Mouse (Mus musculus): Measurements from ENCODE around the gene Ticam1. TPM values are rescaled to one million over a fixed set of nuclear protein-coding genes. Genes with fewer than 3 reads are reported as not detected.

Ticam1 gene
- polyA plus RNA-seq, 1 experiment from 2014 or later: 8.6 TPM

DNA sequence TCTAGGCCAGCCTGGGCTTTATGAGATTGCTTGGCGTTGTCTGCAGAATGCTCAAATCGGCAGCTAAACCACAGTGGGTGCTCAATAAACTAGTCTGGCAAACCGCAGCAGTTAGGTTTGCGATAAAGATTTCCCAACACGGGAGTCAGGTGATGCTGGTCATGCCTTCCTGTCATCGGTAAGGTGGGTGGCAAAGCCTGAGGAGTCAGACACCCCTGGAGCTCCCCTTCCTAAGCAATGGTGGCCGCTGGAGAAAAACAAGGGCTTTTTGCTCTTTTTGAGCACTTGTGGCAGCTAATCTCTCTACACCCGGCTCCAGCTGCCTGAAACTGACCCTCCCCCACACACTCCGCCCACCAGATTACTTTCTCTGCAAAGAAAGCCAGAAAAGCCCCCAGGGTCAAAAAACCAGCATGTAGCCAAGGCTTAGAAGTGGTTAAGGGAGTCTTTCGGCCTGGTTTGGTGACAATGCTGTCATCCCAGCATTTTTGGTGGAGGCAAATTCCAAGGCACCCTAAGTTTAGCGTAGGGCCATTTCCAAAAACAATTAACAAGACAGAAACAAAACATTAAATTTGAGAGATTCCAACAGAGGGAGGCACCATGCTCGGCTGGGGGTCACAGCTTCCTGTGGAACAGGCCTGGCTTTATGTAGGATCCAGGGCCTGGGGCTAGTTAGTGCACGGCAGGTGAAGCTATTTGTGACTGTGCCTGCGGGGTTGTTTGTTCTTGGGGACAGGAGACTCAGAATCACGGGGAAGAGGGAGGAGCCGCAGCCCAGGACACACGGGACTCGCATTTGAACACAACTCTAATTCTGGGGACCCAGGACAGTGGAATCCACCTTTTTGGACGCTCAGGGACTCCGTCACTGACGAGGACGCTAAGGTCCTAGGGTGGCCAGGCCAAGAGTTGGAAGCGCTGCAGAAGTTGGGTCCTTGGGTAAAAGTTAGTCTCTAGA lies 13.1 kb upstream of the Ticam1 start:
- 1% methylated on average over 23 of the region's 23 CpGs for WGBS
- peaks cover 38% of the 10 kb centered on the region for H3K4me1 ChIP-seq (replicated peaks)
- peak overlapping the region; percentile 80 for H3K4me2 ChIP-seq
- H3K27me3 ChIP-seq (replicated peaks): no peaks in the 10 kb centered on the region
- peak overlapping the region; percentile 78 for H3K9ac ChIP-seq
- ATAC-seq (ENCODE audit: insufficient number of reproducible peaks, low FRiP score): peak; percentile 41
- H3K4me3 ChIP-seq: peak overlapping the region; percentile 68
- H3K27ac ChIP-seq (ENCODE audit: poor library complexity, severe bottlenecking): peak overlapping the region; percentile 94
- H3K9me3 ChIP-seq (replicated peaks): no peaks in the 10 kb centered on the region
- peaks cover 25% of the 10 kb centered on the region for H3K36me3 ChIP-seq

DNA sequence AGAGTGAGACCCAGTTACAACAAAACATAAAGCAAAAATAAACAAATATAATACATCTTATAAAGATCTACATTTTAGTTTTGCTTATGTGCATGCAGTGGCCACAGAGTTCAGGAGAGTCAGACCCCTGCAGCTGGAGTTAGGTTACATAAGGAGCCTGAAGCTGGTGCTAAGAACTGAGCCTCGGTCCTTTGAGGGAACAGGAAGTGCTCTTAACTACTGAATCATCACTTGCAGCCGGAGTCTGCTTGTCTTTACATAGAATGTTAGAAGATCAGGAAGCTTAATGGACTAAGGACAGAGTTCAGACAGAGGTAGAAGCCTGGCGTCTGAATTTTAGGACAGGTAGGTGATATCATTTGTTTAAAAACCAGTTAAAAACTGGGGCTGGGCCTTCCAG lies 12.3 kb upstream of the Ticam1 start:
- WGBS: 32% methylated on average over 3 of the region's 3 CpGs
- Histone ChIP-seq H3K4me3 (peak overlapping the region; percentile 68), H3K9me3 (replicated peaks) (no peaks in the 10 kb centered on the region), H3K36me3 (peaks cover 33% of the 10 kb centered on the region), H3K9ac (peak overlapping the region; percentile 78), H3K4me2 (peak overlapping the region; percentile 80), H3K4me1 (replicated peaks) (peaks cover 38% of the 10 kb centered on the region), H3K27ac (ENCODE audit: poor library complexity, severe bottlenecking) (peak overlapping the region; percentile 94), H3K27me3 (replicated peaks) (no peaks in the 10 kb centered on the region)
- no peak for ATAC-seq (ENCODE audit: insufficient number of reproducible peaks, low FRiP score)

DNA sequence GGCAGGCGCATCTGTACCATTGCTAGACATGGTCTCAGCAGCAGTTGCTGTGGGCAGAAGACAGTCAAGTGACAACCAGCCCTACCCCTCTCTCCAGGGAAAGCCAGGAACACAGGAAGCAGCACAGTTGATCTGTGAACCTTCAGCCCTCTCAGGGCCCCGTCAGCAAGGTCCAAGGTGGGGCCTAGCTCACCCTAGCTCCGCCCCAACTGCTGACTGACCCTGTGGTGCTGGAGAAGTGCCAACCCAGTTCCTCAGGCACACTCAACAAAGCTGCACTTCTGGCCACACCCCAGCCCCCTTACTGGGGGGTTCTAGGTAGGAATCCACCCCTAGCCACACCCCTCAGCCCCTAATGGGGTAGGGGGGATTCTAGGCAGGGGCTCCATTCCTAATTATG lies 11.2 kb upstream of the Ticam1 start:
- Histone ChIP-seq H3K4me2 (peak overlapping the region; percentile 80), H3K36me3 (peaks cover 41% of the 10 kb centered on the region), H3K9ac (peak overlapping the region; percentile 42; the same call in 1 of the 2 replicates), H3K4me3 (peak overlapping the region; percentile 17; the same call in 1 of the 2 replicates), H3K4me1 (replicated peaks) (peaks cover 38% of the 10 kb centered on the region), H3K9me3 (replicated peaks) (no peaks in the 10 kb centered on the region), H3K27me3 (replicated peaks) (no peaks in the 10 kb centered on the region), H3K27ac (ENCODE audit: poor library complexity, severe bottlenecking) (peak overlapping the region; percentile 94)
- 41% methylated on average over 3 of the region's 3 CpGs for WGBS
- ATAC-seq (ENCODE audit: insufficient number of reproducible peaks, low FRiP score): peak; percentile 63

DNA sequence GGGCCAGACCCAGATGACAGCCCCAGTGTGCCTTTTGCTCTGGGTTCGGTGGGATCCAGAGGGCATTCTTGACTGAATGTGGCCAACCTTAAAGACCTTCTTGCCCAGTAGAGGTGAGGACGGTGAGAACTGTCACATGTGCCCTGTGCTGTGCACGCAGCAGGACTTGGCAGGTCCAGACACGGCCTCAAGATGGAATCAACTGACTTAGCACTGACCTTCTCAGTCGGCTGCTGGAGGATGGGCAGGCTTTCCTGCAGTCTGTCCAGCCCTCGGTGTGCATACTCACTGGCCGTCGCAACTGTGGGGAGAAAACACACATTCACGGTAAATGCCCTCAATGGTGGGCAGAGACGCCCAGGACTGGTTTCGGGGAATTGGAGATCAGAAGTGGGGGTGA lies 9.4 kb upstream of the Ticam1 start:
- H3K27ac ChIP-seq (ENCODE audit: poor library complexity, severe bottlenecking): no peak overlapping the region
- no peaks in the 10 kb centered on the region for H3K9me3 ChIP-seq (replicated peaks)
- no peaks in the 10 kb centered on the region for H3K27me3 ChIP-seq (replicated peaks)
- H3K36me3 ChIP-seq: peaks cover 57% of the 10 kb centered on the region
- H3K4me3 ChIP-seq: no peak overlapping the region
- no peak for ATAC-seq (ENCODE audit: insufficient number of reproducible peaks, low FRiP score)
- H3K9ac ChIP-seq: no peak overlapping the region
- no peak overlapping the region for H3K4me2 ChIP-seq
- H3K4me1 ChIP-seq (replicated peaks): peaks cover 33% of the 10 kb centered on the region
- 92% methylated on average over 11 of the region's 11 CpGs for WGBS

DNA sequence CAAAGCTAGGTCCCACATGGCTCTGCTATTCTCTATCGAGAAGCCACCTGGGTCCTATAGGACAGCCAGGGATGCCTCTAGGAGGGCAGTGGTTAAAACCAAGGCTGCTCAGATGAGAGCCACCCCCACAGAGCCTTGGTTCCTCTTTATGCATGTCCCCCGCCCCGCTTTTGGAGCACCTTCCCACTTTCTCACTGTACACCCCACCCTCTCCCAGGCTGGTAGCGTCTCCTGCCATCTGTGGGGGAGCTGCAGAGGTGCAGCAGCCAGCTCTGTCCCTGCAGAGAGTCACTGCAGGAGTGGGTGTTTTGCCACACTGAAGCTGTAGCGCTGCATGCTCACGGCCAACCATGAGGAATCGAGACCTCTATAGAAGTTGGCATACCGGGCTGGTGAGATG lies 6.7 kb upstream of the Ticam1 start:
- H3K36me3 ChIP-seq: peaks cover 78% of the 10 kb centered on the region
- no peaks in the 10 kb centered on the region for H3K27me3 ChIP-seq (replicated peaks)
- H3K9me3 ChIP-seq (replicated peaks): no peaks in the 10 kb centered on the region
- no peak overlapping the region for H3K4me2 ChIP-seq
- H3K4me1 ChIP-seq (replicated peaks): peaks cover 27% of the 10 kb centered on the region
- WGBS: 94% methylated on average over 8 of the region's 8 CpGs
- no peak overlapping the region for H3K4me3 ChIP-seq
- no peak for ATAC-seq (ENCODE audit: insufficient number of reproducible peaks, low FRiP score)
- H3K9ac ChIP-seq: no peak overlapping the region
- H3K27ac ChIP-seq (ENCODE audit: poor library complexity, severe bottlenecking): no peak overlapping the region

DNA sequence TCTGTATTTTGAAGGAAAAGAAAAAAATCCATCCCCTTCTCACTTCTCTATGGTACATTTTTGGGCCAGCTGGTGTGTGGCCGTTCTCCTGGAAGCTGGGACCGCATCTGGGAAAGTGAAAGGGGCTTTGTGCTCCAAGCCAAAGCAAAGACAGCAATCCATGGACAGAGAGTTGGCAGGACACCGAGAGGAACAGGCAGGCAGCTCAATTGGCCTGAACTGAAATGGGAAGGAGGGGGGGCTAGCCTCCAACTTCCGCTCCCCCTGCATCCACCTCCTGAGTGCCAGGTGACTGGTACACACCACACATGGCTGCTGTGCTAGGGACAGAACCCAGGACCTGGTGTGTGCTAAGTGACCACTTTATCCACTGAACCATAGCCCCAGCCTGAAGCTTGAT lies 6.2 kb upstream of the Ticam1 start:
- Histone ChIP-seq H3K36me3 (peaks cover 79% of the 10 kb centered on the region), H3K27ac (ENCODE audit: poor library complexity, severe bottlenecking) (no peak overlapping the region), H3K4me3 (no peak overlapping the region), H3K9me3 (replicated peaks) (no peaks in the 10 kb centered on the region), H3K27me3 (replicated peaks) (no peaks in the 10 kb centered on the region), H3K4me2 (no peak overlapping the region), H3K4me1 (replicated peaks) (peaks cover 27% of the 10 kb centered on the region), H3K9ac (no peak overlapping the region; the same call in 1 of the 2 replicates)
- ATAC-seq (ENCODE audit: insufficient number of reproducible peaks, low FRiP score): no peak
- WGBS: 91% methylated on average over 4 of the region's 4 CpGs

DNA sequence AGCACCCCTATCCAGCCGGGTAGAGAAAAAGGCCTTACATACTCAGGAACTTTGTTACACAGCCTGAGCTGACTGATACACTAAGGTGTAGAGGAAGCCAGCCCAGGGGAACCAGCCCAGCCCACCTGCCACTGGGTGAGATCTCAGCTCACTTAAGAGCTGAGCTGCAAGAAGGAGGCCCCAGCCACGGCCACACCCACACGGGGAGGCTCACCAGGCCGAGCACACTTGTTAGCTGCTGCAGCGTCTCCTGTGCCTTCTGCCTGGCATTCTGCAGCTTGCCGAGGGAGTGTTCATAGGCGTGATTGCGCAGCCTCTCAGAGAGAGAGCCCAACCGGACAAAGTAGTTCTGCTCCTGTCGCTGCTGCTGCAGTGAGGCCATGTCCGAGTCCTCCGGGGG lies 4.6 kb upstream of the Ticam1 start:
- Histone ChIP-seq H3K4me2 (no peak overlapping the region), H3K27me3 (replicated peaks) (no peaks in the 10 kb centered on the region), H3K4me1 (replicated peaks) (peaks cover 27% of the 10 kb centered on the region), H3K27ac (ENCODE audit: poor library complexity, severe bottlenecking) (no peak overlapping the region), H3K9ac (no peak overlapping the region), H3K36me3 (peaks cover 70% of the 10 kb centered on the region), H3K4me3 (no peak overlapping the region), H3K9me3 (replicated peaks) (no peaks in the 10 kb centered on the region)
- 84% methylated on average over 12 of the region's 12 CpGs for WGBS
- no peak for ATAC-seq (ENCODE audit: insufficient number of reproducible peaks, low FRiP score)

DNA sequence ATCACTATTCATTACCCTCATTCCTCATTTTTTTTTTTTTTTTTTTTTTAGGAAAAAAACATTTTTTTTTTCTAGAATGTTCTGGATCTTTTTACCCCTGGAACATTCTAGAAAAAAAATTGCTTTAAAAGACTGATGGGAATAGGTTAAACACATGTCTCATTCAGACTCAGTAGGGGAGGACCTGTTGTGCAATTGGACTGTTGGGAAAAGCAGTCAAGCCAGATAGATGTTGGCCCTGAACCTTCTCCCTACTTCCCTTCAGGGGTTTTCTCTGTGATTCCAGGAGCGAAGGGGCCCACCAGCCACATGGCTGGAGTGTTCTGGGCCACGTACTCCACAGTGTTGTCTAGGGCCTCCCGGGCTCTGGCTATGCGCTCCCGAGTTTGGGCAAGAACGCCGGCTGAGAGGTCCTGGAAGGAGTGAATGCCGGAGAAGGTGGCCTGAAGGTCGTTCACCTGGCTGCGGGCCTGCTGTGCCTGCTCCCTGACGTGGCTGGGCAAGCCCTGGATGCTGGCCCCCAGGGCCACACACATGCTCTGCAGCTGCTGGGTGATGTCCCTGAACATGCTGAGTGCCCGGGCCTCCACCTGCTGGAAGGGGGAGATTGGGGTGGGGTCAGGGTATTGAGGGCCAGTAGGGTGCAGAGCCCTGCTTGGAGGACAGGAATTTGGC lies 3.0 kb upstream of the Ticam1 start:
- peaks cover 54% of the 10 kb centered on the region for H3K36me3 ChIP-seq

DNA sequence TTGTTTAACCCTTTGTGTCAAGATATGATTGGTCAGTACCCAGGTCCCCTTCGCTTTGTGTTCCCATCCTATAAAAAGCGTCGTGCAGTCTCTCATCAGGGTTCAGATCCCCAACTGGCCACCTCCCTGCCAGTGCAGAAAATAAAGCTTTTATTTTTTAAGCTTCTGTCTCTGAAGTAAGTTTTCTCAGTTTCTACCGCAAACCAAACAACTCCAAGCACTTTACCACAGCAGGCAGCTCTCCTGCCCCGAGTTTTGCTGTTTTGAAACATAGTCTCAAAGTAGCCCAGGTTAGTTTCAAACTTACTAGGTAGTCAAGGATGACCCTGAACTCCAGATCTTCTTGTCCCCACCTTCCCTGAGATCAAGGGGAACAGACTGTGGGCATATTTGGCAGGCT lies 1.8 kb upstream of the Ticam1 start:
- H3K9ac ChIP-seq: 0 out of 2 replicates have a peak overlapping the region, but pooled peaks have one; percentile 16

More for the DNA sequence above, 3.0 kb upstream of the Ticam1 start:
- no peak for ATAC-seq (ENCODE audit: insufficient number of reproducible peaks, low FRiP score)
- no peaks in the 10 kb centered on the region for H3K9me3 ChIP-seq (replicated peaks)
- H3K27ac ChIP-seq (ENCODE audit: poor library complexity, severe bottlenecking): peak overlapping the region; percentile 48; the same call in 1 of the 2 replicates
- no peak overlapping the region for H3K9ac ChIP-seq
- H3K4me1 ChIP-seq (replicated peaks): peaks cover 29% of the 10 kb centered on the region
- no peaks in the 10 kb centered on the region for H3K27me3 ChIP-seq (replicated peaks)
- H3K4me2 ChIP-seq: no peak overlapping the region
- H3K4me3 ChIP-seq: no peak overlapping the region
- 74% methylated on average over 12 of the region's 12 CpGs for WGBS

DNA sequence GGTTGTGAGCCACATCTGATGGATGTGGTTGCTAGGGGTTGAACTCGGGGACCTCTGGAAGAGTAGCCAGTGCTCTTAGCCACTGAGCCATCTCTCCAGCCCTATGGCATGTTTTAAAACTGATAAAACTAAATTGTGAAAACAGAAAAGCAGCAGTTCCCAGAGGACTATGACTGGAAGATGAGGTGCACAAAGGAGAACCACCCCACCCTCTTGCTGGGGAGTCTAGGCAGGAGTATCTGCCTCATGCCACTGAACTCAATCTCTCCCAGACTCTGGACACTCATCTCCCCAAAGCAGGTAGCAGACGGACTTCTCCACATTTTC lies 944 bp upstream of the Ticam1 start:
- H3K9me3 ChIP-seq (replicated peaks): no peaks in the 10 kb centered on the region
- 40% methylated on average over 2 of the region's 2 CpGs for WGBS
- H3K4me2 ChIP-seq: peak overlapping the region; percentile 89
- H3K4me1 ChIP-seq (replicated peaks): peaks cover 48% of the 10 kb centered on the region
- H3K4me3 ChIP-seq: peak overlapping the region; percentile 65; the same call in 1 of the 2 replicates
- no peak overlapping the region for H3K9ac ChIP-seq
- ATAC-seq (ENCODE audit: insufficient number of reproducible peaks, low FRiP score): no peak
- H3K27ac ChIP-seq (ENCODE audit: poor library complexity, severe bottlenecking): peak overlapping the region; percentile 95
- no peaks in the 10 kb centered on the region for H3K27me3 ChIP-seq (replicated peaks)
- peaks cover 53% of the 10 kb centered on the region for H3K36me3 ChIP-seq

More for the DNA sequence above, 1.8 kb upstream of the Ticam1 start:
- no peak for ATAC-seq (ENCODE audit: insufficient number of reproducible peaks, low FRiP score)
- Histone ChIP-seq H3K27ac (ENCODE audit: poor library complexity, severe bottlenecking) (peak overlapping the region; percentile 95; the same call in 1 of the 2 replicates), H3K4me1 (replicated peaks) (peaks cover 40% of the 10 kb centered on the region), H3K4me3 (no peak overlapping the region), H3K27me3 (replicated peaks) (no peaks in the 10 kb centered on the region), H3K9me3 (replicated peaks) (no peaks in the 10 kb centered on the region), H3K36me3 (peaks cover 54% of the 10 kb centered on the region), H3K4me2 (no peak overlapping the region)
- WGBS: 81% methylated on average over 5 of the region's 5 CpGs

DNA sequence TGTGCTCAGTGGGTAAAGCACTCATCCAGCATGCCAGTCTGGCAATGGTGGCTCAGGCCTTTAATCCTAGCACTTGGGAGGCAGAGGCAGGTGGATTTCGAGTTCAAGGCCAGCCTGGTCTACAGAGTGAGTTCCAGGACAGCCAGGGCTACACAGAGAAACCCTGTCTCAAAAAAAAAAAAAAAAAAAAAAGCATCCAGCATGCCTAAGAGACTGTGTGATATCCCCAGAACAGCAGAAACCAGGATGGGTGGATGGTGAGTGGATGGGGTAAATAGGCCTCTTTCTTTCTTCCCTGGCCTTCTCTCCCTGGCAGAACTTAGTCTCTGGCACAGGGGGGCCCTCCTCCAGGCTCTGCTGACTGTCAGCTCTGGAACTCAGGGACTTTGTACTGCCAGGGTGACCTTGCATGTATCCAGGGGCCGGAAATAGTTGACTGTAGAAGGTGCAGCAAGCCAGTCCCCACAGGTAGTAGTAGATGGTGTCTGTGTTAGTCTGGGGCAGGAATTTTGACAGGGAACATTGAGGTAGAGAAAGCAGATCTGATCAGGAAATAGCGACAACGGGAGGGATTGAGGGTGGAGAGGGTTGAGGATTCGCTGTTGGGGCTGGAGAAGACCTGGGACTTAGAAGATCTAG lies 625 bp downstream of the Ticam1 start:
- Histone ChIP-seq H3K9ac (peak overlapping the region; percentile 94), H3K9me3 (replicated peaks) (no peaks in the 10 kb centered on the region), H3K4me1 (replicated peaks) (peaks cover 50% of the 10 kb centered on the region), H3K27me3 (replicated peaks) (no peaks in the 10 kb centered on the region), H3K27ac (ENCODE audit: poor library complexity, severe bottlenecking) (peak overlapping the region; percentile 95), H3K4me2 (peak overlapping the region; percentile 89), H3K36me3 (peaks cover 55% of the 10 kb centered on the region), H3K4me3 (peak overlapping the region; percentile 65)
- ATAC-seq (ENCODE audit: insufficient number of reproducible peaks, low FRiP score): peak; percentile 29; the same call in 1 of the 2 replicates
- 13% methylated on average over 5 of the region's 5 CpGs for WGBS

All from heart, embryonic 12.5 days (tissue).